Mouse (Mus musculus) left cerebral cortex, postnatal 4 days (tissue): ENCODE data around the gene Tln2. TPM values are rescaled to one million over a fixed set of nuclear protein-coding genes. Genes with fewer than 3 reads are reported as not detected.
A peak's percentile ranks its signal among the peaks of the same experiment; 100 is the strongest.

Source experiments
- DNase-seq: peaks from one replicate; pipeline ENCODE4 v3.0.0-alpha.2; 2022
- intact Hi-C: fragments of 180-260 bp; cut with DNase I; formaldehyde crosslinking; loops from one replicate; pipeline ENCODE4 v1.15.1; 2025
- total RNA-seq, 2 experiments: library from RNA; stranded (reverse); gene quantifications; 2 replicates each; pipeline ENCODE4 v1.2.3; 2021

Tln2 gene
- total RNA-seq, 2 experiments from 2014 or later = 66.0 to 73.5 TPM

GRCm38 (mm10) chr9:67368078-67368477 is 191.4 kb downstream of the Tln2 start:
- no peak for DNase-seq
- intact Hi-C loops = no loop called here

- intact Hi-C loops = no loop called here
- peak; percentile 67 for DNase-seq
Measured at GRCm38 (mm10) chr9:67362511-67362910, 197.0 kb downstream of the Tln2 start.

GRCm38 (mm10) chr9:67362053-67362452 is 197.4 kb downstream of the Tln2 start:
- intact Hi-C loops = no loop called here
- no peak for DNase-seq

GRCm38 (mm10) chr9:67361511-67361910 is 198.0 kb downstream of the Tln2 start:
- intact Hi-C loops = no loop called here
- DNase-seq = no peak

GRCm38 (mm10) chr9:67354356-67354755 is 205.1 kb downstream of the Tln2 start:
- no peak for DNase-seq
- intact Hi-C loops = no loop called here

- intact Hi-C loops = no loop called here
- no peak for DNase-seq
Measured at GRCm38 (mm10) chr9:67353365-67353764, 206.1 kb downstream of the Tln2 start.

- DNase-seq = no peak
- intact Hi-C loops = no loop called here
Measured at GRCm38 (mm10) chr9:67348983-67349382, 210.5 kb downstream of the Tln2 start.

- intact Hi-C loops = no loop called here
Measured at GRCm38 (mm10) chr9:67347184-67347583, 212.3 kb downstream of the Tln2 start.

GRCm38 (mm10) chr9:67331281-67331680 is 228.2 kb downstream of the Tln2 start:
- intact Hi-C loops = no loop called here
- no peak for DNase-seq

More at GRCm38 (mm10) chr9:67347184-67347583, 212.3 kb downstream of the Tln2 start:
- DNase-seq = no peak

- DNase-seq = no peak
- intact Hi-C loops = no loop called here
Measured at GRCm38 (mm10) chr9:67328451-67328850, 231.1 kb downstream of the Tln2 start.

GRCm38 (mm10) chr9:67321886-67322285 is 237.6 kb downstream of the Tln2 start:
- no peak for DNase-seq
- intact Hi-C loops = no loop called here

- intact Hi-C loops = loop anchor here (10.0 kb wide), 1 partner anchor 319 kb away; no protein-coding TSS in a partner anchor
- DNase-seq = peak; percentile 59
Measured at GRCm38 (mm10) chr9:67315356-67315755, 244.1 kb downstream of the Tln2 start.

- intact Hi-C loops = no loop called here
- DNase-seq = no peak
Measured at GRCm38 (mm10) chr9:67304992-67305391, 254.5 kb downstream of the Tln2 start.

GRCm38 (mm10) chr9:67303986-67304385 is 255.5 kb downstream of the Tln2 start:
- intact Hi-C loops = no loop called here
- DNase-seq = no peak

GRCm38 (mm10) chr9:67303038-67303437 is 256.5 kb downstream of the Tln2 start:
- no peak for DNase-seq
- intact Hi-C loops = no loop called here

- intact Hi-C loops = no loop called here
- peak; percentile 23 for DNase-seq
Measured at GRCm38 (mm10) chr9:67302386-67302989, 257.0 kb downstream of the Tln2 start.

GRCm38 (mm10) chr9:67301571-67301970 is 257.9 kb downstream of the Tln2 start:
- intact Hi-C loops = no loop called here
- DNase-seq = no peak

GRCm38 (mm10) chr9:67300769-67301168 is 258.7 kb downstream of the Tln2 start:
- no peak for DNase-seq
- intact Hi-C loops = no loop called here

GRCm38 (mm10) chr9:67300346-67300745 is 259.2 kb downstream of the Tln2 start:
- intact Hi-C loops = no loop called here
- no peak for DNase-seq

GRCm38 (mm10) chr9:67299164-67299563 is 260.3 kb downstream of the Tln2 start:
- DNase-seq = no peak
- intact Hi-C loops = no loop called here

GRCm38 (mm10) chr9:67297236-67297889 is 262.1 kb downstream of the Tln2 start:
- intact Hi-C loops = no loop called here
- DNase-seq = no peak

- intact Hi-C loops = no loop called here
- DNase-seq = no peak
Measured at GRCm38 (mm10) chr9:67287457-67287856, 272.0 kb downstream of the Tln2 start.
